Mouse (Mus musculus) testis, postnatal 14 days (tissue): ENCODE results near the gene Sla2.
"Not testable (repeated sequence)": the region's sequence is repeated elsewhere in the genome, so short reads cannot be mapped to it uniquely, and the experiment has no call there.

Experiments
- DNase-seq: peaks from one replicate; pipeline ENCODE4 v3.0.0; 2021; ENCODE audit warnings: low spot score

Sla2 gene

GRCm38 (mm10) chr2:156839319-156840191 is 47.4 kb downstream of the Sla2 start, which contains the start of gene Tgif2:
Gene Tgif2 (plus strand): TSS chr2:156840007.
- DNase-seq = peak; percentile 88

DNA sequence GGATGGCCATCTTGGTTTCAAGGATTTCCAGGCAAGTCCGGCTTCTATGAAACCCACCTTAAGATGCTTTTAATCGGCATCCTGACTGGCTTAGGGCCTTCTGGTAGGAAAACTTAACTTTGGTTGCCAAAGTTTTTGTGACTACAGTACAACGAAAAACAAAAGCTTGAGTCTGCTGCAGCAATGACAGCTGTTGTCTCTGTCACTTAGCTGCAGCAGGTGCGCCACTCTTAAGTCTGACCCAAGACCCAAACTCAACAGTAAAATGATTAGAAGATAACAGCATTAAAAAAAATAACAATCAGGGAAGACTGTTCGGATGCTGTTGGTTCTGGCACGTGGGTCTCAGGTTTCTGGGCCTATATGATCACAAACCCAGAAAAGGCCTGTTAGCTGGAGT is 48.2 kb downstream of the Sla2 start:
- no peak for DNase-seq

- DNase-seq = no peak
Observed at GRCm38 (mm10) chr2:156834336-156834735, 52.7 kb downstream of the Sla2 start.

GRCm38 (mm10) chr2:156825128-156825527 is 61.9 kb downstream of the Sla2 start:
- not testable (repeated sequence) for DNase-seq
